ENCODE assay signal across 8 mouse cellular contexts in genomic region chr17:32787436-32788093, GRCm38 (mm10). TPM values are rescaled to one million over a fixed set of nuclear protein-coding genes. Genes with fewer than 3 reads are reported as not detected.
DNase-seq lines count a peak whose midpoint lies in the region; ATAC-seq and TF ChIP-seq lines count a peak whose summit lies in the region.

No protein-coding gene starts in this region.

- H3K36me3 ChIP-seq in intestine, postnatal 0 days (ENCODE audit: control insufficient read depth, insufficient read depth) = 0 out of 2 replicates have a peak, but pooled peaks cover 6% of the 10 kb centered on the region
- H3K36me3 ChIP-seq in lung, postnatal 0 days (ENCODE audit: insufficient read depth, low read length) = no peaks in the 10 kb centered on the region
- H3K36me3 ChIP-seq in stomach, embryonic 16.5 days (ENCODE audit: control insufficient read depth, insufficient read depth, low read length) = peaks cover 8% of the 10 kb centered on the region

- peak overlapping the region; percentile 90 for H3K9ac ChIP-seq in intestine, postnatal 0 days (ENCODE audit: low read depth, low read length)
- peak overlapping the region; percentile 88 for H3K9ac ChIP-seq in lung, postnatal 0 days (replicated peaks; ENCODE audit: low read depth)
- H3K9ac ChIP-seq in stomach, embryonic 16.5 days (ENCODE audit: low read length) = peak overlapping the region; percentile 92

- under 1% methylated on average over 31 of the region's 31 CpGs for WGBS in intestine, postnatal 0 days
- WGBS in lung, postnatal 0 days = under 1% methylated on average over 31 of the region's 31 CpGs
- under 1% methylated on average over 31 of the region's 31 CpGs for WGBS in stomach, embryonic 16.5 days

- ATAC-seq in Patski = peak; percentile 70
- ATAC-seq in intestine, postnatal 0 days = peak; percentile 80
- ATAC-seq in lung, postnatal 0 days = peak; percentile 92
- ATAC-seq in stomach, embryonic 16.5 days (ENCODE audit: insufficient read depth, low FRiP score) = peak; percentile 85

- H3K4me3 ChIP-seq in embryonic fibroblast, embryonic 13.5 days (ENCODE audit: insufficient read depth, low read length) = peak overlapping the region; percentile 83
- H3K4me3 ChIP-seq in intestine, postnatal 0 days (ENCODE audit: low read depth, low read length) = peak overlapping the region; percentile 80
- peak overlapping the region; percentile 71 for H3K4me3 ChIP-seq in lung, postnatal 0 days (ENCODE audit: low read depth, low read length)
- peak overlapping the region; percentile 79 for H3K4me3 ChIP-seq in stomach, embryonic 16.5 days (replicated peaks; ENCODE audit: low read length)

- in situ Hi-C loops in Patski (cut with MboI; ENCODE audit: low pct_unique_long_range_greater_than_20kb) = no loop called here

- no peaks in the 10 kb centered on the region for H3K27me3 ChIP-seq in Patski
- H3K27me3 ChIP-seq in intestine, postnatal 0 days (replicated peaks; ENCODE audit: control insufficient read depth, insufficient read depth, low read length) = no peaks in the 10 kb centered on the region
- no peaks in the 10 kb centered on the region for H3K27me3 ChIP-seq in lung, postnatal 0 days (replicated peaks; ENCODE audit: insufficient read depth, low read length)
- H3K27me3 ChIP-seq in stomach, embryonic 16.5 days (ENCODE audit: control insufficient read depth, insufficient read depth, low read length) = no peaks in the 10 kb centered on the region

- peaks cover 3% of the 10 kb centered on the region; the same call in 1 of the 2 replicates for H3K4me1 ChIP-seq in embryonic fibroblast, embryonic 13.5 days (ENCODE audit: control insufficient read depth, insufficient read depth, low read length)
- H3K4me1 ChIP-seq in intestine, postnatal 0 days (replicated peaks; ENCODE audit: control insufficient read depth, insufficient read depth, low read length) = peaks cover 4% of the 10 kb centered on the region; the same call in 1 of the 2 replicates
- peaks cover 7% of the 10 kb centered on the region; the same call in 1 of the 2 replicates for H3K4me1 ChIP-seq in lung, postnatal 0 days (ENCODE audit: insufficient read depth, low read depth, low read length)
- peaks cover 11% of the 10 kb centered on the region for H3K4me1 ChIP-seq in stomach, embryonic 16.5 days (ENCODE audit: control insufficient read depth, insufficient read depth, low read length)

- CTCF ChIA-PET in Patski (lab: Charles Lee) = no interaction called here

- TF ChIP-seq CTCF in Patski (IDR thresholded peaks at IDR 0.05) = no peak
- no peak for TF ChIP-seq CTCF in embryonic fibroblast, embryonic 13.5 days (IDR thresholded peaks at IDR 0.05; ENCODE audit: borderline replicate concordance, insufficient read depth, low read length)
- no peak for TF ChIP-seq CTCF in intestine, postnatal 0 days (IDR thresholded peaks at IDR 0.05; ENCODE audit: low read depth)
- TF ChIP-seq CTCF in lung, postnatal 0 days (IDR thresholded peaks at IDR 0.05) = no peak

- peak overlapping the region; percentile 86 for H3K27ac ChIP-seq in embryonic fibroblast, embryonic 13.5 days (ENCODE audit: insufficient read depth, low read length)
- H3K27ac ChIP-seq in intestine, postnatal 0 days (ENCODE audit: low read depth, low read length) = peak overlapping the region; percentile 97
- H3K27ac ChIP-seq in lung, postnatal 0 days (ENCODE audit: low read length) = peak overlapping the region; percentile 95
- peak overlapping the region; percentile 96 for H3K27ac ChIP-seq in stomach, embryonic 16.5 days (ENCODE audit: low read length)

- no peak for TF ChIP-seq EP300 in lung, postnatal 0 days (IDR thresholded peaks at IDR 0.05)

- no peak for TF ChIP-seq POLR2A in embryonic fibroblast, embryonic 13.5 days (IDR thresholded peaks at IDR 0.05; ENCODE audit: low read depth, low read length)

- DNase-seq in left cerebral cortex, postnatal 4 days = peak; percentile 42
- no peak for DNase-seq in left cerebral cortex, adult 9 months (ENCODE audit: low spot score in 2 of 2)
- DNase-seq in Patski (ENCODE audit: low read depth, low spot score) = no peak
- peak; percentile 51 for DNase-seq in lung, postnatal 0 days (ENCODE audit: low spot score)
- no peak for DNase-seq in cerebellum, adult 11 months

- no peaks in the 10 kb centered on the region for H3K9me3 ChIP-seq in intestine, postnatal 0 days (ENCODE audit: control insufficient read depth)
- no peaks in the 10 kb centered on the region for H3K9me3 ChIP-seq in lung, postnatal 0 days (ENCODE audit: low read length)
- no peaks in the 10 kb centered on the region for H3K9me3 ChIP-seq in stomach, embryonic 16.5 days (replicated peaks; ENCODE audit: control insufficient read depth, low read length)

- intact Hi-C loops in left cerebral cortex, postnatal 4 days (cut with DNase I) = no loop called here

- POLR2A ChIA-PET in Patski (lab: Charles Lee) = no interaction called here

- H3K4me2 ChIP-seq in intestine, postnatal 0 days (replicated peaks; ENCODE audit: low read depth) = peak overlapping the region; percentile 74
- H3K4me2 ChIP-seq in lung, postnatal 0 days (replicated peaks; ENCODE audit: low read depth, low read length) = peak overlapping the region; percentile 62
- peak overlapping the region; percentile 58 for H3K4me2 ChIP-seq in stomach, embryonic 16.5 days (ENCODE audit: low read depth, low read length)

RNA-seq across cellular contexts. Expression of gene Zfp871, which starts 0.5 kb away (rescaled TPM):
- total RNA-seq in left cerebral cortex, postnatal 4 days (2021) = 10 to 100 TPM; 78.3 to 86.9 TPM
- polyA plus RNA-seq in Patski (2021) = 18.3 TPM
- polyA plus RNA-seq in embryonic fibroblast, embryonic 13.5 days (2011; ENCODE audit: insufficient read length, low read depth, missing spikeins) = 48.5 and 48.7 TPM in 2 replicates
- 13.9 and 16.7 TPM in 2 replicates for polyA plus RNA-seq in intestine, postnatal 0 days (2015; fragmentation: Nextera tagmentation; extraction: Ambion mirVana)
- 18.9 and 21.5 TPM in 2 replicates for polyA plus RNA-seq in lung, postnatal 0 days (2015; fragmentation: Nextera tagmentation; extraction: Ambion mirVana)
- polyA plus RNA-seq in stomach, embryonic 16.5 days (2015; fragmentation: Nextera tagmentation; extraction: Ambion mirVana) = 23.6 and 30.6 TPM in 2 replicates

RNA-seq across cellular contexts. Expression of gene Zfp811, which starts 22.2 kb away (rescaled TPM):
- 10 to 100 TPM; 17.2 to 18.0 TPM for total RNA-seq in left cerebral cortex, postnatal 4 days (2021)
- 0.33 TPM for polyA plus RNA-seq in Patski (2021)
- 1.6 and 2.1 TPM in 2 replicates for polyA plus RNA-seq in embryonic fibroblast, embryonic 13.5 days (2011; ENCODE audit: insufficient read length, low read depth, missing spikeins)
- polyA plus RNA-seq in intestine, postnatal 0 days (2015; fragmentation: Nextera tagmentation; extraction: Ambion mirVana) = 0.86 and 1.5 TPM in 2 replicates
- polyA plus RNA-seq in lung, postnatal 0 days (2015; fragmentation: Nextera tagmentation; extraction: Ambion mirVana) = 0.29 and 0.45 TPM in 2 replicates
- polyA plus RNA-seq in stomach, embryonic 16.5 days (2015; fragmentation: Nextera tagmentation; extraction: Ambion mirVana) = 4.5 and 4.8 TPM in 2 replicates

RNA-seq across cellular contexts. Expression of gene Zfp799, which starts 42.5 kb away (rescaled TPM):
- total RNA-seq in left cerebral cortex, postnatal 4 days (2021) = 10 to 100 TPM; 21.6 to 23.2 TPM
- 8.6 TPM for polyA plus RNA-seq in Patski (2021)
- 13.4 and 17.1 TPM in 2 replicates for polyA plus RNA-seq in embryonic fibroblast, embryonic 13.5 days (2011; ENCODE audit: insufficient read length, low read depth, missing spikeins)
- 4.3 and 4.5 TPM in 2 replicates for polyA plus RNA-seq in intestine, postnatal 0 days (2015; fragmentation: Nextera tagmentation; extraction: Ambion mirVana)
- 4.6 and 5.6 TPM in 2 replicates for polyA plus RNA-seq in lung, postnatal 0 days (2015; fragmentation: Nextera tagmentation; extraction: Ambion mirVana)
- polyA plus RNA-seq in stomach, embryonic 16.5 days (2015; fragmentation: Nextera tagmentation; extraction: Ambion mirVana) = 7.9 and 9.4 TPM in 2 replicates

Comparison
In these comparisons a context has a peak if more than half of its experiments do, and no peak if none do; other contexts are left out.
1. DNase-seq: peak in left cerebral cortex, postnatal 4 days (single experiment) and lung, postnatal 0 days (single experiment); none in left cerebral cortex, adult 9 months (0 of 2), Patski (single experiment) and cerebellum, adult 11 months (single experiment).
2. Peak in every context shown above with its lines, with median percentiles within 50 percentile points of each other: ATAC-seq, H3K27ac ChIP-seq, H3K4me3 ChIP-seq, H3K4me2 ChIP-seq and H3K9ac ChIP-seq.